Mouse (Mus musculus) brain, embryonic 14.5 days (tissue): ENCODE measurements around the gene AI661453.

Experiments
- CTCF ChIP-seq: fragments of 200-500 bp; IDR thresholded peaks from 2 replicates; pipeline ENCODE4 v1.5.1; 2012; ENCODE audit warnings: inconsistent platforms, mild to moderate bottlenecking, moderate library complexity, borderline replicate concordance; ENCODE audit not compliant: insufficient read depth, insufficient read length; ENCODE audit errors: extremely low read depth
- POLR2A ChIP-seq: fragments of 200-500 bp; IDR thresholded peaks from 2 replicates; pipeline ENCODE4 v1.6.1; 2012; ENCODE audit warnings: mild to moderate bottlenecking, inconsistent platforms, borderline replicate concordance; ENCODE audit not compliant: poor library complexity, insufficient read depth, insufficient read length, severe bottlenecking; ENCODE audit errors: extremely low read depth

DNA sequence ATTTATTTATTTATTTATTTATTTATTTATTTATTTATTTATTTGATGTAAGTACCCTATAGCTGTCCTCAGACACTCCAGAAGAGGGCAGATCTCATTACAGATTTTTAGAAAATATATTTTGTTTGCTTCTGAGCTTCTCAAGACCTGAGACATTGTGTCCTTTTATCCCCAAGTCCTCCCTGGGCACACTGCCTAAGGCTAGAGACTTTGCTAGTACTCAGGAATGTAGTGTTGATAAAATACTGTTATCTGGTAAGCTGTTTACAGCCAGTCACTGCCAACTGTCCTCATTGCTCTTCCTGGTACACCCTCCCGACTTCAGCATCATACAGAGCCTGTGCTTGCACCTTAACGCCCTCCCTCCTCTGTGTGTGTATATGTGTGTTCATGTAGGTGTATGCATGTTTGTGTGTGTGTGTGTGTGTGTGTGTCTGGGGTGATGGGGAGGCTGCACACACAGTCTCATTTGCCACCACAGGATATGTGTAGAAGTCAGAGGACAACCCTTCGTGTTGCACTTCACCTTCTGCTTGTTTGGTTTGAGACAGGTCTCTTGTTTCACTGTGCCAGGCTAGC, 23.0 kb downstream of the AI661453 start:
- TF ChIP-seq CTCF = no peak
- no peak for TF ChIP-seq POLR2A
